Mouse (Mus musculus) thymus, postnatal 10 days (tissue): ENCODE data around the gene Dok3.

Source experiments
- DNase-seq, 2 experiments: peaks; one replicate each; pipeline ENCODE4 v3.0.0; 2021; ENCODE audit warnings: low spot score in 2 of 2

Gene Dok3

GRCm38 (mm10) chr13:55477492-55477891 is 51.6 kb downstream of the Dok3 start:
- no peak for DNase-seq

- no peak for DNase-seq
Observed at GRCm38 (mm10) chr13:55476256-55476655, 52.8 kb downstream of the Dok3 start.

- DNase-seq, result no peak
Observed at GRCm38 (mm10) chr13:55475750-55476149, 53.3 kb downstream of the Dok3 start.

DNA sequence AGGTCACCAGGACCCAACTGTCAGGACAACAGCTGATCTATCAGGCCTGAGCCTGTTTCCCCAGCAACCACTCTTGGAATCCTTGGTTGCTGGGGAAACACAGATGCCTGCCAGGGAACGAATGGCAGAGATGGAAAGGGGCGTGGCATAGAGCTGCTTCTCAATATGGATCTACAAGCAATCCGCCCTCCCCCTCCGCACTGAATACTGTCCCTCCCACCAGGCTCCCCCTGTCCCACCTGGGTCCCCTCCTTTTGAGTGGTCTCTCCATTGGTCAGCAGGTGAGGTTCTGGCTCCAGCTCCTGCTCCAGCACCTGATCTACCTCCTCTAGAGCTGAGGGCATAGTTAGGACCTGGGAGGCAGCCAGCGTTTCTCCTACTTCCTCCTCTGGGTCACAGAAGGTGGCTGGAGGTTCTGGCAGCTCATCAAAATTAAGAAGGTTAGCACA is 54.5 kb downstream of the Dok3 start:
- no peak for DNase-seq

- DNase-seq, result no peak
Observed at GRCm38 (mm10) chr13:55473961-55474360, 55.1 kb downstream of the Dok3 start.
